Mouse (Mus musculus) liver, embryonic 13.5 days (tissue): ENCODE data around the gene Tnnt1. TPM values are rescaled to one million over a fixed set of nuclear protein-coding genes. Genes with fewer than 3 reads are reported as not detected.

Experiments
- ATAC-seq: fragments of 200-750 bp; cut with Nextera tagmentation; 2 replicates; pipeline ENCODE4 v1.8.0; 2017; ENCODE audit warnings: low read depth, mild to moderate bottlenecking, moderate number of reproducible peaks, moderate library complexity
- DNase-seq: peaks from one replicate; pipeline ENCODE4 v3.0.0; 2022
- H3K27ac ChIP-seq: fragments of 300-500 bp; sonication (generic); 2 replicates; pipeline ENCODE4 v1.5.1; 2015; ENCODE audit warnings: moderate library complexity, mild to moderate bottlenecking, inconsistent platforms
- H3K27me3 ChIP-seq: fragments of 300-500 bp; sonication (generic); 2 replicates; pipeline ENCODE4 v1.6.1; 2015; ENCODE audit warnings: mild to moderate bottlenecking, inconsistent platforms
- H3K36me3 ChIP-seq: fragments of 300-500 bp; sonication (generic); 2 replicates; pipeline ENCODE4 v1.6.1; 2015; ENCODE audit warnings: mild to moderate bottlenecking, inconsistent platforms
- H3K4me1 ChIP-seq: fragments of 300-500 bp; sonication (generic); replicated peaks from 2 replicates; pipeline ENCODE4 v1.6.1; 2015; ENCODE audit warnings: inconsistent platforms
- H3K4me2 ChIP-seq: fragments of 300-500 bp; sonication (generic); 2 replicates; pipeline ENCODE4 v1.6.1; 2015; ENCODE audit warnings: inconsistent platforms, mild to moderate bottlenecking, moderate library complexity
- H3K4me3 ChIP-seq: fragments of 300-500 bp; sonication (generic); replicated peaks from 2 replicates; pipeline ENCODE4 v1.5.1; 2015; ENCODE audit warnings: mild to moderate bottlenecking, inconsistent platforms
- H3K9ac ChIP-seq: fragments of 300-500 bp; sonication (generic); 2 replicates; pipeline ENCODE4 v1.6.1; 2015; ENCODE audit warnings: mild to moderate bottlenecking, inconsistent platforms
- H3K9me3 ChIP-seq: fragments of 300-500 bp; sonication (generic); replicated peaks from 2 replicates; pipeline ENCODE4 v1.6.1; 2016; ENCODE audit warnings: inconsistent platforms
- WGBS: fragments of 180-500 bp; shearing (Covaris S2); methylation state at CpG from one replicate; pipeline ENCODE4 v1.1.7; 2015; ENCODE audit not compliant: insufficient replicate concordance; 5-methylcytosine and 5-hydroxymethylcytosine counted together
- polyA plus RNA-seq: library from polyadenylated mRNA; unstranded; fragments of >200 nt; fragmentation: Nextera tagmentation; extraction: Ambion mirVana; gene quantifications from 2 replicates; pipeline ENCODE4 v1.2.1, GENCODE M21; 2015

Tnnt1 gene
- polyA plus RNA-seq: 13.2 and 13.4 TPM in 2 replicates

DNA sequence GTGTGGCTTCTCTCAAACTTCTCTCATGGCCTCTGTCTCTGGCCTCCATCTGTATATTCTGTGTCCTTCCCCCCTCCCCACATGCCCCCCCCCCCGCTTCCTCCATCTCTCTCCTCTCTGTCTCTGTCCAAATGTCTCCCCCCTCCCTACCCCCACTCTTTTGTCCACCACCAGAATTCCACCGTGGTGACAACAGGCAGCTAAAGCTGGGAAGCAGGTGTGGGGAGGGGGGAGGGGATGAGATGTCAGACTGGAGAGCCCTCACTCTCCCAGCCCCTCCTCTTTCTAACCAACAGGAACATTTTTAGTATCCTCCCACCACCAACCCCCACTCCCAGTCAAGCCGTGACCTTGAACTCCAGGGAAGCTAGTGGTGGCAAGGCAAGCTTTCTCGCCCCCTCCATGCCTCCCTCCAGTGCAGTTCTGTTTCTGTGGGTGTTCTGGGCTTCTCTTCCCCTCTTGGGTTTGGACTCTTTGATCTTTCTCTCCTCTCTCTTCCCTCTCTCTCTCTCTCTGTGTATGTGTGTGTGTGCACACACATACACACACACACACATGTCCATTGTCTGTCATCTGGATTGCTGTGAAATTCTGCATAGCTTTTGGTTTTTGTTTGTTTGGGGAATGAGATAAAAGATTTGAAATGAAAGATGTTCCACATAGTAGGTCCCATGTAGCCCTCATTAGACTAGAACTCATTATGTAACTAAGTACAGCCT, at the start of gene Tnnt1:
Gene Tnnt1 (minus strand): TSS at position 51 of the 719 bp plus-strand sequence.
- H3K27ac ChIP-seq: no peak within 1 kb of the TSS
- H3K36me3 ChIP-seq: no peaks in the 10 kb centered on the region
- H3K9me3 ChIP-seq: no peaks in the 10 kb centered on the region
- DNase-seq: no peak
- peaks cover 13% of the 10 kb centered on the region for H3K27me3 ChIP-seq
- H3K4me1 ChIP-seq: peaks cover 25% of the 10 kb centered on the region
- ATAC-seq: no peak
- H3K9ac ChIP-seq: no peak within 1 kb of the TSS
- no peak within 1 kb of the TSS for H3K4me2 ChIP-seq
- 16% methylated on average over 4 of the region's 4 CpGs for WGBS
- H3K4me3 ChIP-seq: no peak within 1 kb of the TSS

DNA sequence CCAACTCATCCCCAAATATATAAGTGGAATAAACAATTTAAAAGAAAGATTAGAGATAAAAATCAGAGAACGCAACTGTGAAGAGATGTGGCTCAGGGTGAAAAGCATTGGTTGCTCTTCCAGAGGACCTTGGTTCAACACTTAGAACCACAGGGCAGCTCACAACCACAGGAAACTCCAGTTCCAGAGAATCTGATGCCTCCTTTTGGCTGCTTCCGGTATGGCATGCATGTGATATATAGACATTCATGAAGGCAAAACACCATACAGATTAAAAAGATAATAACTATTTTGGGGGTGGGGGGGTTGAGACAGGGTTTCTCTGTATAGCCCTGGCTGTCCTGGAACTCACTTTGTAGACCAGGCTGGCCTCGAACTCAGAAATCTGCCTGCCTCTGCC, 46.5 kb upstream of the Tnnt1 start:
- ATAC-seq: no peak
- Histone ChIP-seq H3K36me3 (no peaks in the 10 kb centered on the region), H3K4me1 (no peaks in the 10 kb centered on the region), H3K4me2 (no peak overlapping the region), H3K4me3 (no peak overlapping the region), H3K9me3 (no peaks in the 10 kb centered on the region), H3K27me3 (peaks cover 3% of the 10 kb centered on the region), H3K27ac (no peak overlapping the region), H3K9ac (no peak overlapping the region)
- WGBS: 72% methylated on average over 3 of the region's 3 CpGs
- no peak for DNase-seq

DNA sequence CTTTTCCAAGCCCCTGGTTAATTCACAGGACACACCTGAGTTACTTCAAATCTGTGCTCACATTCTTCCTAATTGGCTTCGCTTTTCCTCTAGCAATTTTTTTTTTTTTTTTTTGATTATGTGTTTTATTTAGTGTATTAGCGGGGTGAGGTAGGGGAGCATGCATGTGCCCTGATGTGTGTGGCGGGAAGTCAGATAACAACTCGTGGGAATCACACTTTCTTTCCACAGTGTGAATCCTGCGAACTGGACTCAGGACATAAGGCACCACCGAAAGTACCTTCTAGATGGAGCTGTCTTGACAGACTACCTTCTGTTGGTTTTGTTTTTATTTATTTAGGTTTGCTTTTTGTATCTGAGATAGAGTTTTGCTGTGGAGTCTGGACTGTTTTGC, 41.0 kb upstream of the Tnnt1 start:
- no peak for DNase-seq
- no peak overlapping the region for H3K27ac ChIP-seq
- no peak overlapping the region for H3K9ac ChIP-seq
- no peaks in the 10 kb centered on the region for H3K36me3 ChIP-seq
- 58% methylated on average over 6 of the region's 6 CpGs for WGBS
- no peaks in the 10 kb centered on the region for H3K4me1 ChIP-seq
- H3K4me3 ChIP-seq: no peak overlapping the region
- no peak for ATAC-seq
- H3K9me3 ChIP-seq: no peaks in the 10 kb centered on the region
- H3K4me2 ChIP-seq: no peak overlapping the region
- peaks cover 19% of the 10 kb centered on the region for H3K27me3 ChIP-seq

DNA sequence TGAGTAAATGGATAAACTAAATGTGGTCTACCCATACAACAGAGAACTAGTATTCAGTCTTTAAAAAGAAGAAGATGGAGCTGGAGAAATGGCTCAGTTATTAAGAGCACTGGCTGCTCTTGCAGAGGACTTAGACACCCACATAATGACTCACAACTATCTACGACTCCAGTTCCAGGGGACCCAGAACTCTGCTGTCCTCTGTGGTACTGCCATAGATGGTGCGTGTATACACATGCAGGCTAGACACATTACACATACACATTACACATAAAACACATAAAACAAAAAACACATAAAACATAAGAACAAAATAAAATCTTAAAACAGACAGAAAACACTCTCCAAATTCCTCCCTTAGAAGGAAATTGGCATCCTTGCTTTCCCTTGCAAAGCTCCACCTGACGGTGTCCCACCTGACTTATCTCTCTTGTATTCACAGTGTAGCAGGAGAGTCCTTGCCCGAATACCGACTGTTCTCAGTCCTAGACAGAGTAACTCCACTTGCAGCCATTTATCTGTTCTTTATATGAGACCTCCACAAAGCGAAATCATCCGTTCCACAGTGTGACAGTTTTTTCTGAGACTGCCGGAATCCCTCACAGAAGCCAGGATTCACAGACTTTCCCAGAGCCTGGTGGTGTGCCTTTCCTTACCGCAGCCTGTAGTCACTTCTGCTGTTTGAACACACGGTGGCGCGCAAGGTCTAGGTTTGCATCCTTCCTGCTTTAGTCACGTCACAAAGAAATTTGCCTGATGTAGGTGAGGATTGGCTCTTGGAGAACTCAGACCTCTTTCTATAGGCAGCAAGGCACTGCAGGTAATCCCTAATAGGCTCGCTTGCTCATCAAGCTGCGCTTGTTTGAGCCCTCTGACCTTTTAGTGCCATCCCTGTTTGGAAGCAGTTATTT, 40.3 kb upstream of the Tnnt1 start:
- no peak overlapping the region for H3K9ac ChIP-seq
- H3K4me1 ChIP-seq: no peaks in the 10 kb centered on the region
- no peak overlapping the region for H3K27ac ChIP-seq
- no peaks in the 10 kb centered on the region for H3K9me3 ChIP-seq
- no peak overlapping the region for H3K4me2 ChIP-seq
- no peak overlapping the region for H3K4me3 ChIP-seq
- H3K27me3 ChIP-seq: peaks cover 19% of the 10 kb centered on the region
- 18% methylated on average over 15 of the region's 15 CpGs for WGBS
- ATAC-seq (peak; percentile 65), DNase-seq (peak; percentile 35)
- H3K36me3 ChIP-seq: no peaks in the 10 kb centered on the region

DNA sequence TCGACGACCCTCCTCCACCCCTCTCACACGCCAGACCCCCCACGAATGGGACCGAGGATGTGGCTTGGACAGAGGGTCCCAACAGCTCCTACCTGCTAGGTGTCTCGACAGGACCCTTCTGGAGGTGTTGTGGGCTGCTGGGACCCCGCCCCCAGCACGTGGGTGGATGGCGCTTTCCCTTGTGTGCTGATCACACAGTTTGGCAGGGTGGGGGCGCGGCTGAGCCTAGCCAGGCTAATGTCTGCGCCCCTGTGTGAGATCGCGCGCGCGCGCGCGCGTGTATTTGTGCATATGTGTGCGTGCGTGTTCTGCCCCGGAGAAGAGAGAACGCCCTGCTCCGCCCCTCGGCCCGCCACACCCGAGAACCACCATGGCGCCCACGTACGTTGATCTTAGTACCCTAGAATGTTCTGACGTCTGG, 31.0 kb upstream of the Tnnt1 start, which contains the start of gene Syt5:
Gene Syt5 (minus strand): TSS at position 321 of the 421 bp plus-strand sequence.
- no peak within 1 kb of the TSS for H3K9ac ChIP-seq
- no peak for DNase-seq
- no peak for ATAC-seq
- H3K36me3 ChIP-seq: no peaks in the 10 kb centered on the region
- H3K4me1 ChIP-seq: peaks cover 17% of the 10 kb centered on the region
- H3K9me3 ChIP-seq: no peaks in the 10 kb centered on the region
- WGBS: 6% methylated on average over 33 of the region's 33 CpGs
- H3K4me3 ChIP-seq: peak within 1 kb of the TSS; percentile 14; the same call in 1 of the 2 replicates
- peaks cover 40% of the 10 kb centered on the region for H3K27me3 ChIP-seq
- no peak within 1 kb of the TSS for H3K27ac ChIP-seq
- H3K4me2 ChIP-seq: peak within 1 kb of the TSS; percentile 49

DNA sequence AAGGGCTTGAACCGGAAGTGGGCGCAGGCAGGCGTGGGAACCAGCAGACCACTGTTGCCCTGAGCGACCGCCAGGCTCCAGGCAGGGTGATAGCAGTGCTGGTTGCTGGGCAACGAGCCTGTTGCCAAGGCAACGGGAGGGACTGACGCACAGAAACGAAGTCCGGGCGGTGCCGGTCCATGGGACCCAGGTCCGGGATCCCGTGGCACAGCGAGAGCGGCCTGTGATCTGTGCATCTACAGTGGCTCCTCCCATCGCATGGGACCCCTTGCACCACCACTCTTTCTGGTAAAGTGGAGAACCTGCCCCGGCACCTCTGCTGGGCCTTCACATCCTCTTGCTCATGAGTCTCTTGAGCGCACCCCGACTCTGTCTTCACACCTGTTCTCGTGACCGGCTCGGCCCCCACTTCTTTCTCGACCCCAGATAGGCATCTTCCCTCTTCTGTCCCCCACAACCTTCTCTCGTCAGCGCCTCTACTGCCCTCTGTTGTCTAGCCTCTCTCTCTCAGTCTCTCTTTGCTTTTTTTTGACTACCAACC, 30.5 kb upstream of the Tnnt1 start:
- no peak for ATAC-seq
- Histone ChIP-seq H3K4me3 (no peak overlapping the region), H3K4me1 (peaks cover 22% of the 10 kb centered on the region), H3K36me3 (no peaks in the 10 kb centered on the region), H3K9me3 (no peaks in the 10 kb centered on the region), H3K9ac (no peak overlapping the region), H3K4me2 (peak overlapping the region; percentile 49; the same call in 1 of the 2 replicates), H3K27ac (no peak overlapping the region), H3K27me3 (peaks cover 40% of the 10 kb centered on the region)
- WGBS: 4% methylated on average over 26 of the region's 26 CpGs
- DNase-seq: no peak

DNA sequence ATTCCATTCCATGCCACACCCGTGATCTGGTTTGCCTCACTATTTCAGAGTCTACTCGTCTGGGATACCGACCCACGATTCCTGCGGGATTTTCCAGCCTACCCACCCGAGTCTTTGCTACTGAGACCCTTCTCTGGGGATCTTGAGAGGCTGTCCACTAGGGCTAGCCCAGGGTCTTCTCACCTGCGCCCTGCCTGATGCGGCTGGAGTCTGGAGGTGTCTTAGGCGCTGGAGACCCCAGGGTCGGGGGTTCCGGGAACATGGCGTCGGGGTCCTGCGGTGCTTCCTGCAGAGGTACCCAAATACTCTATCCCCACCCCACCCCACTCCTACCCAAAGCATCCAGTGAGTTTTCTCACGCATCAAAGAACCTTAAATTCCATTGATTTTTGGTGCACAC, 29.9 kb upstream of the Tnnt1 start:
- Histone ChIP-seq H3K4me2 (no peak overlapping the region), H3K9me3 (no peaks in the 10 kb centered on the region), H3K4me3 (no peak overlapping the region), H3K27me3 (peaks cover 40% of the 10 kb centered on the region), H3K36me3 (no peaks in the 10 kb centered on the region), H3K4me1 (peaks cover 22% of the 10 kb centered on the region), H3K27ac (no peak overlapping the region), H3K9ac (no peak overlapping the region)
- 63% methylated on average over 15 of the region's 15 CpGs for WGBS
- ATAC-seq (no peak), DNase-seq (no peak)

DNA sequence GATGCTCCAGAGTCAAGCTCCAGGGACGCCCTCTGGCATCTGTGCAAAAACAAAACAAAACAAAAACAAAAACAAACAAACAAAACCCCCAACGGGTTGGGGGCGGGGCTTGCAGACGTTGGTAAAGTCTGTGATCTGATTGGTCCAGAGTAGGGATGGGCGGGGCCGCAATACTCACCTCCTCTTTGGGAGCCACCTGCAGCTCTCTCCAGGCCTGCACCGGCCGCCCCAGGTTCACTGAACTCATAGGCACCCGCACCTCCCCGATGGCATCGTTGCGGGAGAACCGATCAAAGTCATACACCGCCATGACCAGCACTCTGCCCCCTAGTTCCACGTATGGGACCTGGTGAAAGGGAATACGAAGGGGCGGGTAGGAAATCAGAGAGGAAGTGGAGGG, 25.8 kb upstream of the Tnnt1 start:
- Histone ChIP-seq H3K4me2 (peak overlapping the region; percentile 23), H3K27me3 (peaks cover 14% of the 10 kb centered on the region), H3K4me1 (peaks cover 17% of the 10 kb centered on the region), H3K9me3 (no peaks in the 10 kb centered on the region), H3K36me3 (no peaks in the 10 kb centered on the region), H3K4me3 (peak overlapping the region; percentile 25), H3K27ac (no peak overlapping the region), H3K9ac (no peak overlapping the region)
- WGBS: 32% methylated on average over 17 of the region's 17 CpGs
- peak; percentile 47 for DNase-seq
- no peak; the same call in 1 of the 2 replicates for ATAC-seq

DNA sequence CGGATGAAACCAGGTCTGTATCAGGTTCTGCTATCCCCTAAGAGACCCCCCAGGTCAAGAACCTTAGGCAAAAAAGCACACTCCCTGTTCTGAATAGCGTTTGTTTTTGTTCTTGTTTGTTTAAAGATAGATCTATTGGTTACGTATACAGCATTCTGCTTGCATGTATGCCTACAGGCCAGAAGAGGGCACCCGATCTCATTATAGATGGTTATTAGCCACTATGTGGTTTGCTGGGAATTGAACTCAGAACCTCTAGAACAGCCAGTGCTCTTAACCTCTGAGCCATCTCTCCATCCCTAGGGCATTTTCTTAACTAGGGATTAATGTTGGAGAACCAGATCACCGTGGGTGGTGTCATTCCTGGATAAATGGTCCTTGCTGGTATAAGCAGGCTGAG, 25.2 kb upstream of the Tnnt1 start:
- Histone ChIP-seq H3K27ac (no peak overlapping the region), H3K4me2 (0 out of 2 replicates have a peak overlapping the region, but pooled peaks have one; percentile 23), H3K27me3 (peaks cover 9% of the 10 kb centered on the region), H3K36me3 (no peaks in the 10 kb centered on the region), H3K9me3 (no peaks in the 10 kb centered on the region), H3K4me3 (no peak overlapping the region), H3K9ac (no peak overlapping the region), H3K4me1 (peaks cover 11% of the 10 kb centered on the region)
- DNase-seq: no peak
- 49% methylated on average over 5 of the region's 5 CpGs for WGBS
- ATAC-seq: no peak

DNA sequence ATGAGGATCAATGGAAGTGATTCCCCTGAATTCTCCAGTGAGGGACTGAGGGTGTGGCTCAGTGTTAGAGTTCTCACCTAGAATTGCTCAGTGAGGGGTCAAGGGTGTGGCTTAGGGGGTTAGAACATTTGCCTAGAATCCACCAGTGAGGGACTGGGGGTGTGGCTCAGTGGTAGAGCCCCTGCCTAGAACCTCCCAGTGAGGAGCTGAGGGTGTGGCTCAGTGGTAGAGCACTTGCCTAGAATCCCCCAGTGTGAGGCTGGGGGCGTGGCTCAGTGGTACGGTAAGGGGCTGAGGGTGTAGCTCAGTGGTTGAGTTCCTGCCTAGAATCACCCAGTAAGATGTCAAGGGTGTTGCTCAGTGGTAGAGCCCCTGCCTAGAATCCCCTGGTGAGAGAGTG, 22.8 kb upstream of the Tnnt1 start:
- Histone ChIP-seq H3K9me3 (no peaks in the 10 kb centered on the region), H3K4me3 (no peak overlapping the region), H3K4me2 (no peak overlapping the region), H3K36me3 (no peaks in the 10 kb centered on the region), H3K27me3 (peaks cover 11% of the 10 kb centered on the region; the same call in 1 of the 2 replicates), H3K4me1 (peaks cover 4% of the 10 kb centered on the region; the same call in 1 of the 2 replicates), H3K9ac (no peak overlapping the region), H3K27ac (no peak overlapping the region)
- no peak for DNase-seq
- no peak for ATAC-seq
- 51% methylated on average over 2 of the region's 2 CpGs for WGBS

DNA sequence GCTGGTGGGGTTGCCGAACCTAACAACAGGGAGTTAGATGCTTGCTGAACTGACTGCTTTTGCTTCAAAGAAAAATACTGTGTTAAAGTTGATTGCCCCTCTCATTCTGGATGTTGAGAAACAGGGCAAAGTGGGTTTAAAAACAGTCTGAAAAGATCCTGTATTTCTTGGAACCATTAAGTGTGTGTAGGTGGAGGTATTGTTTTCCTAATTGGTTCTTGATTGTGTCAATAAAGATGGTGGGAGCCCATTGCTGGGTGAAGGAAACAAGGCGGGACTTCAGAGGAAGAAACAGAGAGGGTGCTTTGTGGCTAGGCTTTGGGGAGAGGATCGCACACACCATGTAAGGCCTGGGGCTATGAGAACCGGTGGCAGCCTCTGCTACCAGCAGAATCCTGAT, 21.0 kb upstream of the Tnnt1 start:
- no peak overlapping the region for H3K27ac ChIP-seq
- DNase-seq (no peak), ATAC-seq (no peak)
- H3K9me3 ChIP-seq: no peaks in the 10 kb centered on the region
- H3K4me2 ChIP-seq: no peak overlapping the region
- no peak overlapping the region for H3K9ac ChIP-seq
- H3K27me3 ChIP-seq: peaks cover 20% of the 10 kb centered on the region
- no peaks in the 10 kb centered on the region for H3K36me3 ChIP-seq
- WGBS: 44% methylated on average over 4 of the region's 4 CpGs
- H3K4me1 ChIP-seq: peaks cover 5% of the 10 kb centered on the region; the same call in 1 of the 2 replicates
- no peak overlapping the region for H3K4me3 ChIP-seq
